Mouse (Mus musculus): Measurements from ENCODE around the gene Hps1. TPM values are rescaled to one million over a fixed set of nuclear protein-coding genes. Genes with fewer than 3 reads are reported as not detected.
A peak's percentile ranks its signal among the peaks of the same experiment; 100 is the strongest.
"Not testable (repeated sequence)": the region's sequence is repeated elsewhere in the genome, so short reads cannot be mapped to it uniquely, and the experiment has no call there.

The Hps1 gene
- total and polyA plus RNA-seq, 2 experiments = 3.1 to 14.3 TPM

GRCm38 (mm10) chr19:42785562-42786220 lies 5.9 kb upstream of the Hps1 start:
- Histone ChIP-seq H3K36me3 (ENCODE audit: control insufficient read depth, insufficient read depth, low read length) (no peaks in the 10 kb centered on the region), H3K79me2 (ENCODE audit: control insufficient read depth, insufficient read depth, low read length) (no peaks in the 10 kb centered on the region), H3K27ac (replicated peaks; ENCODE audit: insufficient read depth, low read depth, low read length) (no peak overlapping the region), H3K9ac (ENCODE audit: low read depth, low read length) (no peak overlapping the region), H3K4me3 (ENCODE audit: insufficient read depth, low read depth, low read length) (no peak overlapping the region), H3K4me1 (ENCODE audit: control insufficient read depth, insufficient read depth, low read length) (no peaks in the 10 kb centered on the region), H3K27me3 (ENCODE audit: control insufficient read depth, insufficient read depth, low read length) (no peaks in the 10 kb centered on the region)
- TF ChIP-seq POLR2A (IDR thresholded peaks at IDR 0.05; ENCODE audit: extremely low read depth, insufficient read depth, low read length) (no peak), CTCF (IDR thresholded peaks at IDR 0.05; ENCODE audit: low read depth, low read length) (no peak)
- DNase-seq (ENCODE audit: extremely low read depth, low read depth, low spot score) = no peak
- WGBS = 55% methylated on average over 8 of the region's 8 CpGs

DNA sequence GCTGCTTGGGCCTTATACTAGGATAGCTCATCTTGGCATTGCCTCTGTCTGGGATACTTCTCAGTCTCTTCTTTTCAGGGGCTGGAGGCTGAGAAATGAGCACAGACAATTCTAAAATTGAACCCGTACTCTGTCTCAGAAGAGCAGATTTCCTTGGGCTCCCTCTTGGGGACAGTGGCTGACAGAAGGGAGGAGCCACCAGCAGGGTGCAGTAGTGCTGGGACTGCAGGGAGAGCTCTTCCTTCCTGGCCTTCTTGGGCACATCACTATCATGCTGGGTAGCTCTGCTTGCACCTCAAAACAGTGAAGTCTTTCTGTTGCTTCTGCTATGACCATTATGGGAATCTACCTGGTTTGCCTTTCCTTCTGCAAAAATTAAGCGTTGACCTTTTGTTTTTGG lies 5.4 kb upstream of the Hps1 start:
- no peaks in the 10 kb centered on the region for H3K27me3 ChIP-seq (ENCODE audit: control insufficient read depth, insufficient read depth, low read length)
- H3K4me3 ChIP-seq (ENCODE audit: insufficient read depth, low read depth, low read length) = no peak overlapping the region
- H3K4me1 ChIP-seq (ENCODE audit: control insufficient read depth, insufficient read depth, low read length) = no peaks in the 10 kb centered on the region
- no peak for DNase-seq (ENCODE audit: extremely low read depth, low read depth, low spot score)
- WGBS = 35% methylated on average over 2 of the region's 2 CpGs
- no peak overlapping the region for H3K9ac ChIP-seq (ENCODE audit: low read depth, low read length)
- no peaks in the 10 kb centered on the region for H3K79me2 ChIP-seq (ENCODE audit: control insufficient read depth, insufficient read depth, low read length)
- H3K27ac ChIP-seq (replicated peaks; ENCODE audit: insufficient read depth, low read depth, low read length) = no peak overlapping the region
- TF ChIP-seq CTCF (IDR thresholded peaks at IDR 0.05; ENCODE audit: low read depth, low read length) = peak; percentile 41; the same call in 1 of the 2 replicates
- no peak for TF ChIP-seq POLR2A (IDR thresholded peaks at IDR 0.05; ENCODE audit: extremely low read depth, insufficient read depth, low read length)
- H3K36me3 ChIP-seq (ENCODE audit: control insufficient read depth, insufficient read depth, low read length) = no peaks in the 10 kb centered on the region

DNA sequence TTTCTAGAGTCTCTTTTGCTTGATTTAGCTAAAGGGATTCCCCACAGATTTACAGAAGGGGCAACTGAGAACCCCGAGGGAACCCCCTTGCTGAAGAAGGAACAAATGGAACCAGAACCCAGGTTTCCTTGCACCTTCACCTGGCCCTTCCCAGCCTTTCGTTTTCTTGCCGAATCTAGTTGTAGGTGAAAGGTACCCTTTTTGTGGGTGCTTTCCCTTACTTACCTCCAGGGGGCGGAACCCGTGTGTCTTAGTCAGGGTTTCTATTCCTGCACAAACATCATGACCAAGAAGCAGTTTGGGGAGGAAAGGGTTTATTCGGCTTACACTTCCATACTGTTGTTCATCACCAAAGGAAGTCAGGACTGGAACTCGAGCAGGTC lies 369 bp upstream of the Hps1 start:
- not testable (repeated sequence) for H3K27me3 ChIP-seq (ENCODE audit: control insufficient read depth, insufficient read depth, low read length); DNase-seq (ENCODE audit: extremely low read depth, low read depth, low spot score); H3K36me3 ChIP-seq (ENCODE audit: control insufficient read depth, insufficient read depth, low read length); H3K27ac ChIP-seq (replicated peaks; ENCODE audit: insufficient read depth, low read depth, low read length); H3K4me1 ChIP-seq (ENCODE audit: control insufficient read depth, insufficient read depth, low read length); H3K79me2 ChIP-seq (ENCODE audit: control insufficient read depth, insufficient read depth, low read length)
- Histone ChIP-seq H3K9ac (ENCODE audit: low read depth, low read length) (peak overlapping the region; percentile 75), H3K4me3 (ENCODE audit: insufficient read depth, low read depth, low read length) (peak overlapping the region; percentile 67)
- 55% methylated on average over 7 of the region's 7 CpGs for WGBS

DNA sequence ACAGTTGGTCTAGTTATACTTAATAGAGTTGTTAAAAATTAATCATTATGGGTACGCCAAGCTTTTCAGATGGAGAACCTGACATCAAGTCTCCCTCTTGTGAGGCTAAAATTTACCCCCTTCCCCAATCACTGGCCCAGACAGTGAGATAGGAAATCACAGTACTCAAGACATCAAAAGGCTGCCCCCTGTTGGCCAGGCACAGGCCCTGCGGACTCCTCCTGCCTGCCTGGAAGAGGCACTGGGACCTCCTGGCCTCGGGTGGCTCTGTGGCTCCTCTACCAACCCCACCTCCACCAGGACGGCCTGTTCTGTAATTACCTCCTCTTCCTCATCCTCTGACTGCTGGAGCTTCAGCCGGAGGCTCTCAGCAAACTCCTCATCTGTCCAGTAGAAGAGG lies 2.0 kb downstream of the Hps1 start:
- Histone ChIP-seq H3K27ac (replicated peaks; ENCODE audit: insufficient read depth, low read depth, low read length) (no peak overlapping the region), H3K9ac (ENCODE audit: low read depth, low read length) (no peak overlapping the region), H3K4me3 (ENCODE audit: insufficient read depth, low read depth, low read length) (no peak overlapping the region), H3K36me3 (ENCODE audit: control insufficient read depth, insufficient read depth, low read length) (no peaks in the 10 kb centered on the region), H3K79me2 (ENCODE audit: control insufficient read depth, insufficient read depth, low read length) (no peaks in the 10 kb centered on the region), H3K4me1 (ENCODE audit: control insufficient read depth, insufficient read depth, low read length) (peaks cover 2% of the 10 kb centered on the region; the same call in 1 of the 2 replicates), H3K27me3 (ENCODE audit: control insufficient read depth, insufficient read depth, low read length) (no peaks in the 10 kb centered on the region)
- WGBS = 75% methylated on average over 5 of the region's 5 CpGs
- no peak for DNase-seq (ENCODE audit: extremely low read depth, low read depth, low spot score)
- TF ChIP-seq POLR2A (IDR thresholded peaks at IDR 0.05; ENCODE audit: extremely low read depth, insufficient read depth, low read length) (no peak), CTCF (IDR thresholded peaks at IDR 0.05; ENCODE audit: low read depth, low read length) (peak; percentile 65)

GRCm38 (mm10) chr19:42776813-42777212 lies 3.0 kb downstream of the Hps1 start:
- 97% methylated on average over 1 of the region's 1 CpGs for WGBS
- no peak overlapping the region for H3K27ac ChIP-seq (replicated peaks; ENCODE audit: insufficient read depth, low read depth, low read length)
- H3K4me1 ChIP-seq (ENCODE audit: control insufficient read depth, insufficient read depth, low read length) = peaks cover 2% of the 10 kb centered on the region; the same call in 1 of the 2 replicates
- H3K4me3 ChIP-seq (ENCODE audit: insufficient read depth, low read depth, low read length) = no peak overlapping the region
- H3K27me3 ChIP-seq (ENCODE audit: control insufficient read depth, insufficient read depth, low read length) = no peaks in the 10 kb centered on the region
- H3K79me2 ChIP-seq (ENCODE audit: control insufficient read depth, insufficient read depth, low read length) = no peaks in the 10 kb centered on the region
- peak; percentile 32 for DNase-seq (ENCODE audit: extremely low read depth, low read depth, low spot score)
- no peak overlapping the region for H3K9ac ChIP-seq (ENCODE audit: low read depth, low read length)
- TF ChIP-seq CTCF (IDR thresholded peaks at IDR 0.05; ENCODE audit: low read depth, low read length) (peak; percentile 38; the same call in 1 of the 2 replicates), POLR2A (IDR thresholded peaks at IDR 0.05; ENCODE audit: extremely low read depth, insufficient read depth, low read length) (no peak)
- no peaks in the 10 kb centered on the region for H3K36me3 ChIP-seq (ENCODE audit: control insufficient read depth, insufficient read depth, low read length)

- Histone ChIP-seq H3K36me3 (ENCODE audit: control insufficient read depth, insufficient read depth, low read length) (no peaks in the 10 kb centered on the region; the same call in 1 of the 2 replicates), H3K79me2 (ENCODE audit: control insufficient read depth, insufficient read depth, low read length) (no peaks in the 10 kb centered on the region), H3K27ac (replicated peaks; ENCODE audit: insufficient read depth, low read depth, low read length) (no peak overlapping the region), H3K4me3 (ENCODE audit: insufficient read depth, low read depth, low read length) (no peak overlapping the region), H3K27me3 (ENCODE audit: control insufficient read depth, insufficient read depth, low read length) (no peaks in the 10 kb centered on the region), H3K4me1 (ENCODE audit: control insufficient read depth, insufficient read depth, low read length) (no peaks in the 10 kb centered on the region), H3K9ac (ENCODE audit: low read depth, low read length) (no peak overlapping the region)
- no peak for DNase-seq (ENCODE audit: extremely low read depth, low read depth, low spot score)
- WGBS = 91% methylated on average over 23 of the region's 23 CpGs
- TF ChIP-seq POLR2A (IDR thresholded peaks at IDR 0.05; ENCODE audit: extremely low read depth, insufficient read depth, low read length) (no peak), CTCF (IDR thresholded peaks at IDR 0.05; ENCODE audit: low read depth, low read length) (no peak)
Observed at GRCm38 (mm10) chr19:42770141-42770872, 9.5 kb downstream of the Hps1 start.
